Mouse (Mus musculus): ENCODE results near the gene Camta1.

DNA sequence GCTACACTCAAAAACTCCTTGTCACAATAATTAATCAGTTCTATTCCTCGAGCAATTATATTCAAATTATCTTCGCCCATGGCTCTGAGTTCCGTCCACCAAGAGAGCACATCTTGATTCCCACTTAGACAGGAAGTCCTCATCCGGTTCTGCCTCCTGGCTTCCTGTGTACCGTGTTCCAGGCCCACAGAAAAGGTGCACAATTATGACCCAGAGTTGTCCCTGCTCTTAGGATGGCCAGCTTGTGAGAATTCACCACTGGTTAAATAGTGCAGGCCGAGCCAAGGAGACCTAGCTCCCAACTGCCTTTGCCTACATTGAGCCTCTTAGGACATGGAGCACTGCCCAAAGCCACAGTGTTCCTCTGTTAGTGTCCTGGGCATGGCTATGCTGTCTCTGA lies 229.4 kb downstream of the Camta1 start:
- TF ChIP-seq POLR2A (IDR thresholded peaks at IDR 0.05; ENCODE audit: control insufficient read depth, extremely low read depth, insufficient read depth, low read length, poor library complexity) = no peak
- TF ChIP-seq CTCF (IDR thresholded peaks at IDR 0.05; ENCODE audit: borderline replicate concordance, control insufficient read depth, extremely low read depth, insufficient read depth, low read length, poor library complexity) = no peak
